Mouse (Mus musculus): ENCODE results near the gene Meis2. TPM values are rescaled to one million over a fixed set of nuclear protein-coding genes. Genes with fewer than 3 reads are reported as not detected.

Meis2 gene
- under 1 TPM in 1 of 2 experiments, not detected in 1; 0.58 TPM for total RNA-seq (2023)

GRCm38 (mm10) chr2:116065570-116066005 is at the start of gene Meis2:
Meis2 (minus strand) TSS chr2:116065839.

